Mouse (Mus musculus): Measurements from ENCODE around the gene Lad1. TPM values are rescaled to one million over a fixed set of nuclear protein-coding genes. Genes with fewer than 3 reads are reported as not detected.

Lad1 gene
- polyA plus RNA-seq, 1 experiment from 2014 or later, result 6.8 TPM

GRCm38 (mm10) chr1:135877248-135877647, 58.9 kb downstream of the Lad1 start:
- Histone ChIP-seq H3K36me3 (no peaks in the 10 kb centered on the region), H3K9me3 (no peaks in the 10 kb centered on the region), H3K27me3 (ENCODE audit: insufficient read depth, poor library complexity, severe bottlenecking) (peaks cover 36% of the 10 kb centered on the region), H3K4me1 (no peaks in the 10 kb centered on the region), H3K4me3 (no peak overlapping the region), H3K27ac (no peak overlapping the region)
- WGBS, result 65% methylated on average over 2 of the region's 2 CpGs
- no peak for DNase-seq (ENCODE audit: low spot score)

GRCm38 (mm10) chr1:135882385-135883109, 64.1 kb downstream of the Lad1 start:
- Histone ChIP-seq H3K27ac (no peak overlapping the region), H3K4me1 (no peaks in the 10 kb centered on the region), H3K27me3 (ENCODE audit: insufficient read depth, poor library complexity, severe bottlenecking) (peaks cover 37% of the 10 kb centered on the region; the same call in 1 of the 2 replicates), H3K9me3 (no peaks in the 10 kb centered on the region), H3K36me3 (no peaks in the 10 kb centered on the region), H3K4me3 (no peak overlapping the region)
- WGBS, result 62% methylated on average over 10 of the region's 10 CpGs
- no peak for DNase-seq (ENCODE audit: low spot score)

Other genes with a start within 250 kb of the Lad1 start
- gene Nav1, start 211.3 kb upstream of the Lad1 start, polyA plus RNA-seq (2016; fragmentation: Nextera tagmentation; extraction: Ambion mirVana), result 26.5 and 33.0 TPM in 2 replicates
- gene Csrp1, start 98.5 kb upstream of the Lad1 start, polyA plus RNA-seq (2016; fragmentation: Nextera tagmentation; extraction: Ambion mirVana), result 202 and 238 TPM in 2 replicates
- 63.2 and 65.3 TPM in 2 replicates for gene Phlda3, start 52.5 kb upstream of the Lad1 start, polyA plus RNA-seq (2016; fragmentation: Nextera tagmentation; extraction: Ambion mirVana)
- 2,290 and 3,821 TPM in 2 replicates for gene Tnni1, start 39.2 kb upstream of the Lad1 start, polyA plus RNA-seq (2016; fragmentation: Nextera tagmentation; extraction: Ambion mirVana)
- gene Tnnt2, start 17.8 kb downstream of the Lad1 start, polyA plus RNA-seq (2016; fragmentation: Nextera tagmentation; extraction: Ambion mirVana), result 2,168 and 3,634 TPM in 2 replicates
- gene Pkp1, start 100.6 kb downstream of the Lad1 start, polyA plus RNA-seq (2016; fragmentation: Nextera tagmentation; extraction: Ambion mirVana), result 0.04 TPM in 1 of 2 replicates, not detected in the other
- not detected in 2 replicates for gene Igfn1, start 187.7 kb downstream of the Lad1 start, polyA plus RNA-seq (2016; fragmentation: Nextera tagmentation; extraction: Ambion mirVana)
- gene Tmem9, start 189.6 kb downstream of the Lad1 start, polyA plus RNA-seq (2016; fragmentation: Nextera tagmentation; extraction: Ambion mirVana), result 155 and 166 TPM in 2 replicates
- gene Ascl5, start 232.2 kb downstream of the Lad1 start, polyA plus RNA-seq (2016; fragmentation: Nextera tagmentation; extraction: Ambion mirVana), result not detected in 2 replicates
- gene Cacna1s, start 234.2 kb downstream of the Lad1 start, polyA plus RNA-seq (2016; fragmentation: Nextera tagmentation; extraction: Ambion mirVana), result 1.3 and 1.6 TPM in 2 replicates